ENCODE assay signal across 22 mouse cellular contexts in genomic region chr14:47191861-47192260, GRCm38 (mm10). TPM values are rescaled to one million over a fixed set of nuclear protein-coding genes. Genes with fewer than 3 reads are reported as not detected.
DNase-seq lines count a peak whose midpoint lies in the region; ATAC-seq and TF ChIP-seq lines count a peak whose summit lies in the region.
"Had no signal": no experiment of that assay in that cellular context is flagged by ENCODE, and none has a peak within 500 bp of the region (broad histone marks: within the 10 kb centered on the region; RNA-seq: fewer than 3 reads in every experiment).

No protein-coding gene starts in this region.

- peaks cover 13% of the 10 kb centered on the region for H3K4me1 ChIP-seq in liver, adult 2 months (ENCODE audit: control insufficient read depth, insufficient read depth, low read length)
- 0 out of 2 replicates have a peak, but pooled peaks cover 4% of the 10 kb centered on the region for H3K4me1 ChIP-seq in intestine, postnatal 0 days (replicated peaks; ENCODE audit: control insufficient read depth, insufficient read depth, low read length)
- H3K4me1 ChIP-seq in liver, embryonic 15.5 days (replicated peaks) = peaks cover 34% of the 10 kb centered on the region

- ATAC-seq in intestine, postnatal 0 days = 0 out of 2 replicates have a peak, but pooled peaks have one; percentile 36
- no peak for ATAC-seq in liver, embryonic 15.5 days (ENCODE audit: insufficient read depth)
- no peak for ATAC-seq in megakaryocyte-erythroid progenitor cell, adult 5-6 weeks (replicated peaks; ENCODE audit: low FRiP score, low TSS enrichment, poor library complexity, severe bottlenecking)
- ATAC-seq: activated CD4-positive, CD25-positive, alpha-beta regulatory T cell, adult 4 months; forebrain, embryonic 13.5 days; forebrain, embryonic 16.5 days; hindbrain, embryonic 16.5 days had no signal

- no peak for TF ChIP-seq POLR2A in liver, adult 2 months (IDR thresholded peaks at IDR 0.05; ENCODE audit: extremely low read depth, insufficient read depth, low read length)

- H3K27me3 ChIP-seq in liver, adult 2 months (ENCODE audit: control insufficient read depth, insufficient read depth, low read length) = no peaks in the 10 kb centered on the region
- no peaks in the 10 kb centered on the region for H3K27me3 ChIP-seq in intestine, postnatal 0 days (replicated peaks; ENCODE audit: control insufficient read depth, insufficient read depth, low read length)
- H3K27me3 ChIP-seq in liver, embryonic 15.5 days = peaks cover 20% of the 10 kb centered on the region

- peaks cover 12% of the 10 kb centered on the region; the same call in 1 of the 2 replicates for H3K79me2 ChIP-seq in liver, adult 2 months (ENCODE audit: control insufficient read depth, insufficient read depth, low read length)

- WGBS in liver, adult 2 months = 12% methylated on average over 5 of the region's 5 CpGs
- 23% methylated on average over 5 of the region's 5 CpGs for WGBS in intestine, postnatal 0 days
- WGBS in liver, embryonic 15.5 days (ENCODE audit: insufficient replicate concordance) = 30% methylated on average over 5 of the region's 5 CpGs

- DNase-seq in liver, adult 2 months (ENCODE audit: extremely low read depth, low read depth, low spot score) = peak; percentile 98
- no peak for DNase-seq in liver
- no peak for DNase-seq in neural tube, embryonic 10.5 days (ENCODE audit: extremely low spot score, low spot score)
- DNase-seq: adrenal gland, postnatal 10 days; adrenal gland, postnatal 36 days; cerebellum, adult 18-20 months; cerebellum, adult 9-10 months; cerebellum, postnatal 14 days; gastrocnemius, postnatal 10 days; gastrocnemius, postnatal 36 days; heart, postnatal 36 days had no signal

- no peaks in the 10 kb centered on the region for H3K9me3 ChIP-seq in intestine, postnatal 0 days (ENCODE audit: control insufficient read depth)
- H3K9me3 ChIP-seq in liver, embryonic 15.5 days (replicated peaks) = no peaks in the 10 kb centered on the region
- H3K9me3 ChIP-seq: forebrain, embryonic 10.5 days; forebrain, embryonic 13.5 days; hindbrain, embryonic 10.5 days; hindbrain, embryonic 13.5 days had no signal

- no peak for TF ChIP-seq CTCF in liver, adult 2 months (IDR thresholded peaks at IDR 0.05; ENCODE audit: low read depth, low read length)
- no peak for TF ChIP-seq CTCF in intestine, postnatal 0 days (IDR thresholded peaks at IDR 0.05; ENCODE audit: low read depth)

- no peak overlapping the region for H3K4me2 ChIP-seq in intestine, postnatal 0 days (replicated peaks; ENCODE audit: low read depth)
- H3K4me2 ChIP-seq in liver, embryonic 15.5 days = no peak overlapping the region
- H3K4me2 ChIP-seq: forebrain, embryonic 13.5 days; heart, embryonic 11.5 days; hindbrain, embryonic 13.5 days had no signal

- peak overlapping the region; percentile 99 for H3K27ac ChIP-seq in liver, adult 2 months (replicated peaks; ENCODE audit: insufficient read depth, low read depth, low read length)
- peak overlapping the region; percentile 46; the same call in 1 of the 2 replicates for H3K27ac ChIP-seq in intestine, postnatal 0 days (ENCODE audit: low read depth, low read length)
- H3K27ac ChIP-seq in liver, embryonic 15.5 days (replicated peaks) = peak overlapping the region; percentile 53; the same call in 1 of the 2 replicates
- H3K27ac ChIP-seq: forebrain, embryonic 10.5 days; forebrain, embryonic 13.5 days; hindbrain, embryonic 10.5 days; hindbrain, embryonic 13.5 days had no signal

- no peak overlapping the region for H3K4me3 ChIP-seq in liver, adult 2 months (ENCODE audit: insufficient read depth, low read depth, low read length)
- no peak overlapping the region for H3K4me3 ChIP-seq in intestine, postnatal 0 days (ENCODE audit: low read depth, low read length)
- no peak overlapping the region for H3K4me3 ChIP-seq in liver, embryonic 15.5 days (replicated peaks)
- H3K4me3 ChIP-seq: forebrain, embryonic 10.5 days; forebrain, embryonic 13.5 days; hindbrain, embryonic 10.5 days; hindbrain, embryonic 13.5 days had no signal

- no peaks in the 10 kb centered on the region for H3K36me3 ChIP-seq in liver, adult 2 months (ENCODE audit: control insufficient read depth, insufficient read depth, low read length)
- no peaks in the 10 kb centered on the region for H3K36me3 ChIP-seq in intestine, postnatal 0 days (ENCODE audit: control insufficient read depth, insufficient read depth)
- no peaks in the 10 kb centered on the region for H3K36me3 ChIP-seq in liver, embryonic 15.5 days (replicated peaks)
- H3K36me3 ChIP-seq: forebrain, embryonic 10.5 days; hindbrain, embryonic 10.5 days; hindbrain, embryonic 13.5 days had no signal

- H3K9ac ChIP-seq in liver, adult 2 months (ENCODE audit: low read depth, low read length) = peak overlapping the region; percentile 59
- no peak overlapping the region for H3K9ac ChIP-seq in intestine, postnatal 0 days (ENCODE audit: low read depth, low read length)
- H3K9ac ChIP-seq in liver, embryonic 15.5 days = no peak overlapping the region
- H3K9ac ChIP-seq: forebrain, embryonic 13.5 days; hindbrain, embryonic 13.5 days had no signal

RNA-seq across cellular contexts. Expression of gene Gch1, which starts 2.6 kb away (rescaled TPM):
- 195 and 200 TPM in 2 replicates for total RNA-seq in liver, adult 2 months (2014; rRNA removed)
- 133 TPM in 2 replicates for polyA plus RNA-seq in liver, adult 2 months (2012; rRNA removed)
- polyA plus RNA-seq in intestine, postnatal 0 days (2015; fragmentation: Nextera tagmentation; extraction: Ambion mirVana) = 33.5 and 37.1 TPM in 2 replicates
- polyA plus RNA-seq in liver, embryonic 15.5 days (2015; fragmentation: Nextera tagmentation; extraction: Ambion mirVana) = 4.5 and 4.9 TPM in 2 replicates
- total RNA-seq in megakaryocyte-erythroid progenitor cell, adult 5-6 weeks (2014; fragmentation: Nextera tagmentation) = 1.9 and 4.1 TPM in 2 replicates
- 2.6 and 3.5 TPM in 2 replicates for total RNA-seq in megakaryocyte-erythroid progenitor cell, adult 5-6 weeks (2017)

Comparison
In these comparisons a context has a peak if more than half of its experiments do, and no peak if none do; other contexts are left out.
1. H3K27ac ChIP-seq: peak in every context shown above with its lines; median percentile 99 in liver, adult 2 months; 53 in liver, embryonic 15.5 days; 46 in intestine, postnatal 0 days.